Comparison of ENCODE assay signal across 18 mouse cellular contexts in genomic region chr12:57890783-57891478, GRCm38 (mm10).
"Had no signal": no experiment of that assay in that cellular context is flagged by ENCODE, and none has a peak within 500 bp of the region (broad histone marks: within the 10 kb centered on the region; RNA-seq: fewer than 3 reads in every experiment).

No protein-coding gene starts in this region.

- H3K27ac ChIP-seq: kidney, embryonic 15.5 days; limb, embryonic 10.5 days; limb, embryonic 13.5 days; liver, embryonic 14.5 days; lung, embryonic 15.5 days had no signal

- H3K4me2 ChIP-seq: kidney, embryonic 15.5 days; limb, embryonic 13.5 days; lung, embryonic 15.5 days; midbrain, embryonic 11.5 days had no signal

- DNase-seq: kidney, adult 11 months; kidney, adult 8-10 months; kidney, postnatal 10 days; kidney, postnatal 36 days; liver; liver, postnatal 0 days; lung, postnatal 10 days; lung, postnatal 4 days; midbrain, embryonic 14.5 days; thymus, adult 2 months; thymus, postnatal 14 days; thymus, postnatal 4 days had no signal

- H3K4me1 ChIP-seq: kidney, embryonic 15.5 days; limb, embryonic 10.5 days; limb, embryonic 13.5 days; lung, embryonic 15.5 days had no signal

- H3K9ac ChIP-seq: kidney, embryonic 15.5 days; limb, embryonic 13.5 days; liver, embryonic 14.5 days; liver, postnatal 0 days; lung, embryonic 15.5 days had no signal

- H3K4me3 ChIP-seq: kidney, embryonic 15.5 days; limb, embryonic 10.5 days; limb, embryonic 13.5 days; lung, embryonic 15.5 days had no signal

- H3K9me3 ChIP-seq: kidney, embryonic 15.5 days; limb, embryonic 10.5 days; limb, embryonic 13.5 days; lung, embryonic 15.5 days had no signal

- H3K36me3 ChIP-seq: kidney, embryonic 15.5 days; limb, embryonic 10.5 days; limb, embryonic 13.5 days; lung, embryonic 15.5 days had no signal

- ATAC-seq: liver, postnatal 0 days had no signal

- H3K27me3 ChIP-seq: kidney, embryonic 15.5 days; limb, embryonic 13.5 days; lung, embryonic 15.5 days had no signal
